Mouse (Mus musculus): ENCODE measurements around the gene Iqsec1.

DNA sequence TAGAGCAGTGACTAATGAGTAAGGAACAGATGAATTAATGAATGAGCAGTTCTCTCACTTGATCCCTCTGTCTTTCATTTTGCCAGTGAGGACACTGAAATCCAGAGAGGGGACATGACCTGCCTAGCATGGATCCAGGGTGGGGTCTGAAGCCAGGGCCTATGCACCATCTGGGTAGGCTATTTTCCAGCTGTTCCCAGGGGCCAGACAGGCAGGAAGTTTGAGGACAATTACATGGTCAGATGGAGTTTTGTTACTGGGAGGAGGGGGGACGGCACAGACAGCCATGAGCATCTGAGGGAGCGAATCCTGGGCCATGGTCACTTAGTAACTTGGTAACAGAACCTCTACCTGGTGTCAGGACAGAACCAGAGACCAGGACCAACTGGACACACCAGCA, 220.0 kb downstream of the Iqsec1 start:
- no peak for TF ChIP-seq CTCF (IDR thresholded peaks at IDR 0.05; ENCODE audit: low read depth, low read length)
- no peak for TF ChIP-seq EP300 (IDR thresholded peaks at IDR 0.05; ENCODE audit: insufficient read depth, low read depth, low read length)
